Comparison of ENCODE assay signal across 1 mouse cellular context in genomic region chr8:75030453-75031024, GRCm38 (mm10).
TF ChIP-seq lines count a peak whose summit lies in the region.

No protein-coding gene starts in this region.

TF ChIP-seq in MEL, 35 proteins besides CTCF, POLR2A, EP300 and RAD21 (continued from another document):
- no peak for TF ChIP-seq GATA1 (IDR thresholded peaks at IDR 0.05; ENCODE audit: low read depth, low read length)
- no peak for TF ChIP-seq MAX (IDR thresholded peaks at IDR 0.05; ENCODE audit: low read length)
- TF ChIP-seq MEF2A (IDR thresholded peaks at IDR 0.05; ENCODE audit: extremely low read depth, insufficient replicate concordance, low read depth, low read length, poor library complexity, severe bottlenecking) = no peak
- no peak for TF ChIP-seq KAT2A (conservative IDR thresholded peaks at IDR 0.05; ENCODE audit: low read depth, low read length)
- no peak for TF ChIP-seq ZC3H11A (IDR thresholded peaks at IDR 0.05; ENCODE audit: low read depth, low read length)
